Mouse (Mus musculus) hindbrain, embryonic 15.5 days (tissue): ENCODE data around the gene Gm12248. TPM values are rescaled to one million over a fixed set of nuclear protein-coding genes. Genes with fewer than 3 reads are reported as not detected.
"Not testable (repeated sequence)": the region's sequence is repeated elsewhere in the genome, so short reads cannot be mapped to it uniquely, and the experiment has no call there.

ENCODE experiments used
- ATAC-seq: fragments of 200-750 bp; cut with Nextera tagmentation; 2 replicates; pipeline ENCODE4 v1.8.0; 2017; ENCODE audit warnings: low read depth, moderate number of reproducible peaks, moderate TSS enrichment; ENCODE audit not compliant: low FRiP score
- H3K27ac ChIP-seq: fragments of 300-500 bp; sonication (generic); replicated peaks from 2 replicates; pipeline ENCODE4 v1.5.1; 2015; ENCODE audit warnings: mild to moderate bottlenecking, inconsistent platforms
- H3K27me3 ChIP-seq: fragments of 300-500 bp; sonication (generic); 2 replicates; pipeline ENCODE4 v1.6.1; 2015; ENCODE audit warnings: control low read depth, inconsistent platforms
- H3K36me3 ChIP-seq: fragments of 300-500 bp; sonication (generic); 2 replicates; pipeline ENCODE4 v1.6.1; 2015; ENCODE audit warnings: control low read depth, inconsistent platforms
- H3K4me1 ChIP-seq: fragments of 300-500 bp; sonication (generic); replicated peaks from 2 replicates; pipeline ENCODE4 v1.6.1; 2015; ENCODE audit warnings: control low read depth, inconsistent platforms
- H3K4me2 ChIP-seq: fragments of 300-500 bp; sonication (generic); 2 replicates; pipeline ENCODE4 v1.6.1; 2015; ENCODE audit warnings: moderate library complexity, mild to moderate bottlenecking, inconsistent platforms
- H3K4me3 ChIP-seq: fragments of 300-500 bp; sonication (generic); 2 replicates; pipeline ENCODE4 v1.5.1; 2015; ENCODE audit warnings: mild to moderate bottlenecking, inconsistent platforms
- H3K9ac ChIP-seq: fragments of 300-500 bp; sonication (generic); 2 replicates; pipeline ENCODE4 v1.6.1; 2015; ENCODE audit warnings: inconsistent platforms
- H3K9me3 ChIP-seq: fragments of 300-500 bp; sonication (generic); 2 replicates; pipeline ENCODE4 v1.6.1; 2016; ENCODE audit warnings: control low read depth, inconsistent platforms
- WGBS: fragments of 180-500 bp; shearing (Covaris S2); methylation state at CpG from one replicate; pipeline ENCODE4 v1.1.7; 2015; 5-methylcytosine and 5-hydroxymethylcytosine counted together
- polyA plus RNA-seq: library from polyadenylated mRNA; unstranded; fragments of >200 nt; fragmentation: Nextera tagmentation; extraction: Ambion mirVana; gene quantifications from 2 replicates; pipeline ENCODE4 v1.2.1, GENCODE M21; 2015

Gene Gm12248
- polyA plus RNA-seq, 1 experiment from 2014 or later: 0.16 TPM

- no peak overlapping the region for H3K4me2 ChIP-seq
- H3K27ac ChIP-seq: no peak overlapping the region
- H3K4me3 ChIP-seq: no peak overlapping the region
- 0 out of 2 replicates have a peak, but pooled peaks cover 5% of the 10 kb centered on the region for H3K4me1 ChIP-seq
- H3K36me3 ChIP-seq: no peaks in the 10 kb centered on the region; the same call in 1 of the 2 replicates
- 89% methylated on average over 4 of the region's 4 CpGs for WGBS
- no peaks in the 10 kb centered on the region for H3K9me3 ChIP-seq
- no peak for ATAC-seq
- no peaks in the 10 kb centered on the region for H3K27me3 ChIP-seq
- no peak overlapping the region for H3K9ac ChIP-seq
Measured at GRCm38 (mm10) chr11:58065025-58065424, 27.9 kb downstream of the Gm12248 start.

- Histone ChIP-seq H3K36me3 (peaks cover 16% of the 10 kb centered on the region), H3K4me2 (no peak overlapping the region), H3K4me3 (no peak overlapping the region), H3K27ac (no peak overlapping the region), H3K9me3 (no peaks in the 10 kb centered on the region), H3K4me1 (0 out of 2 replicates have a peak, but pooled peaks cover 5% of the 10 kb centered on the region), H3K27me3 (no peaks in the 10 kb centered on the region), H3K9ac (no peak overlapping the region)
- no peak for ATAC-seq
- WGBS: 89% methylated on average over 4 of the region's 4 CpGs
Measured at GRCm38 (mm10) chr11:58062586-58062985, 30.3 kb downstream of the Gm12248 start.

DNA sequence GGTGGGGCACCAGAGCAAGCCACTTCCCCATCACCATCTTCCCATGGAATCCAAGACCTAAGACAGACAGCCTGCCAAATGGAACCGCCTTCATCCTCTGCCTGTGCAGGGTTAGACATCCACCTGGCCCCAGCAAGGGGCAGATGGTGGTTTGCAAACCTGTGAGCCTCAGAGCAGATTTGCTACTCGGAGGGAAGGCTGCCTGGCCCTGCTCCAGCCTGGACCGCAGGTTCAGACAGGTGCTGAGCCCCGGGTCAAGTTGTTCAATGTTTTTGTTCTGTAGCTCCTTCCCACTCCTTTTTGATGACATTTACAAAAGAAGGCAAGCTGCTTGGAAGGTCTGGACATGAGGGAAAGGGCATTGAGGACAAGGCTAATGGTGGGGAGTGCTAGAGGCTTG lies 31.7 kb downstream of the Gm12248 start:
- 96% methylated on average over 4 of the region's 4 CpGs for WGBS
- H3K27me3 ChIP-seq, H3K9ac ChIP-seq, H3K4me3 ChIP-seq, H3K9me3 ChIP-seq, ATAC-seq, H3K4me2 ChIP-seq, H3K4me1 ChIP-seq, H3K27ac ChIP-seq: not testable (repeated sequence)
- H3K36me3 ChIP-seq: peaks cover 28% of the 10 kb centered on the region

GRCm38 (mm10) chr11:58059752-58060151 lies 33.2 kb downstream of the Gm12248 start:
- H3K27ac ChIP-seq, H3K9ac ChIP-seq, H3K4me3 ChIP-seq, H3K4me2 ChIP-seq, H3K9me3 ChIP-seq, H3K4me1 ChIP-seq, H3K27me3 ChIP-seq: not testable (repeated sequence)
- WGBS: 92% methylated on average over 7 of the region's 7 CpGs
- peaks cover 40% of the 10 kb centered on the region for H3K36me3 ChIP-seq
- ATAC-seq: 0 out of 2 replicates have a peak, but pooled peaks have one; percentile 36

- Histone ChIP-seq H3K27ac (no peak overlapping the region), H3K27me3 (no peaks in the 10 kb centered on the region), H3K9me3 (no peaks in the 10 kb centered on the region), H3K4me1 (no peaks in the 10 kb centered on the region), H3K9ac (no peak overlapping the region), H3K36me3 (peaks cover 61% of the 10 kb centered on the region), H3K4me3 (no peak overlapping the region), H3K4me2 (no peak overlapping the region)
- no peak for ATAC-seq
- 41% methylated on average over 6 of the region's 6 CpGs for WGBS
Measured at GRCm38 (mm10) chr11:58057455-58057854, 35.5 kb downstream of the Gm12248 start.

DNA sequence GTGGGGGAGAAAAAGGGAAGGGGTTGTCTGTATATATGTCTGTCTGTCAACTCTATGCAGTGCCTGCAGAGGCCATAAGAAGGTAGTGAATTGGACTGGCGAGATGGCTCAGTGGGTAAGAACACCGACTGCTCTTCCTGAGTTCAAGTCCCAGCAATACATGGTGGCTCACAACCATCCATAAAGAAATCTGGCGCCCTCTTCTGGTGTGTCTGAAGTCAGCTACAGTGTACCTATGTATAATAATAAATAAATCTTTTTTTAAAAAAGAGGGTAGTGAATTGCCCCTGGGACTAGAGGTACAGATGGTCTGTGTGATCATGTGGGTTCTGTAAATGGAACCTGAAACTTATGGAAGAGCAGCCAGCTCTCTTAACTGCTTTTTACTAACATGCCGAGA lies 46.5 kb downstream of the Gm12248 start:
- H3K9me3 ChIP-seq: no peaks in the 10 kb centered on the region
- H3K27ac ChIP-seq: no peak overlapping the region
- H3K27me3 ChIP-seq: no peaks in the 10 kb centered on the region
- H3K36me3 ChIP-seq: peaks cover 49% of the 10 kb centered on the region
- no peak for ATAC-seq
- no peak overlapping the region for H3K4me2 ChIP-seq
- WGBS: 75% methylated on average over 4 of the region's 4 CpGs
- H3K4me1 ChIP-seq: no peaks in the 10 kb centered on the region
- no peak overlapping the region for H3K9ac ChIP-seq
- H3K4me3 ChIP-seq: no peak overlapping the region

- no peak overlapping the region for H3K4me3 ChIP-seq
- no peaks in the 10 kb centered on the region for H3K4me1 ChIP-seq
- WGBS: 92% methylated on average over 5 of the region's 5 CpGs
- no peaks in the 10 kb centered on the region for H3K27me3 ChIP-seq
- no peak for ATAC-seq
- H3K9ac ChIP-seq: no peak overlapping the region
- H3K4me2 ChIP-seq: no peak overlapping the region
- H3K36me3 ChIP-seq: peaks cover 20% of the 10 kb centered on the region
- H3K9me3 ChIP-seq: no peaks in the 10 kb centered on the region
- H3K27ac ChIP-seq: no peak overlapping the region
Measured at GRCm38 (mm10) chr11:58042861-58043431, 50.0 kb downstream of the Gm12248 start.

GRCm38 (mm10) chr11:58039027-58039426 lies 53.9 kb downstream of the Gm12248 start:
- Histone ChIP-seq H3K4me2 (no peak overlapping the region), H3K27ac (no peak overlapping the region), H3K36me3 (peaks cover 10% of the 10 kb centered on the region; the same call in 1 of the 2 replicates), H3K27me3 (no peaks in the 10 kb centered on the region), H3K9me3 (no peaks in the 10 kb centered on the region), H3K4me1 (no peaks in the 10 kb centered on the region), H3K4me3 (no peak overlapping the region), H3K9ac (no peak overlapping the region)
- WGBS: 74% methylated on average over 1 of the region's 1 CpGs
- ATAC-seq: no peak

- no peaks in the 10 kb centered on the region for H3K9me3 ChIP-seq
- H3K27ac ChIP-seq: no peak overlapping the region
- H3K9ac ChIP-seq: no peak overlapping the region
- WGBS: 83% methylated on average over 3 of the region's 3 CpGs
- no peaks in the 10 kb centered on the region for H3K27me3 ChIP-seq
- no peak for ATAC-seq
- H3K4me1 ChIP-seq: peaks cover 17% of the 10 kb centered on the region
- no peak overlapping the region for H3K4me2 ChIP-seq
- no peaks in the 10 kb centered on the region for H3K36me3 ChIP-seq
- H3K4me3 ChIP-seq: no peak overlapping the region
Measured at GRCm38 (mm10) chr11:58033635-58034034, 59.3 kb downstream of the Gm12248 start.

GRCm38 (mm10) chr11:58031176-58031575 lies 61.8 kb downstream of the Gm12248 start:
- Histone ChIP-seq H3K36me3 (no peaks in the 10 kb centered on the region), H3K9ac (no peak overlapping the region), H3K4me3 (no peak overlapping the region), H3K9me3 (no peaks in the 10 kb centered on the region), H3K27ac (no peak overlapping the region), H3K4me2 (no peak overlapping the region), H3K27me3 (no peaks in the 10 kb centered on the region), H3K4me1 (peaks cover 17% of the 10 kb centered on the region)
- WGBS: 86% methylated on average over 6 of the region's 6 CpGs
- ATAC-seq: no peak

GRCm38 (mm10) chr11:58029869-58030268 lies 63.1 kb downstream of the Gm12248 start:
- H3K4me2 ChIP-seq: no peak overlapping the region
- H3K9ac ChIP-seq: no peak overlapping the region
- H3K4me3 ChIP-seq: no peak overlapping the region
- no peak overlapping the region for H3K27ac ChIP-seq
- 92% methylated on average over 2 of the region's 2 CpGs for WGBS
- H3K9me3 ChIP-seq: no peaks in the 10 kb centered on the region
- peaks cover 21% of the 10 kb centered on the region for H3K4me1 ChIP-seq
- ATAC-seq: no peak
- no peaks in the 10 kb centered on the region for H3K27me3 ChIP-seq
- no peaks in the 10 kb centered on the region for H3K36me3 ChIP-seq

GRCm38 (mm10) chr11:58028981-58029380 lies 64.0 kb downstream of the Gm12248 start:
- peaks cover 21% of the 10 kb centered on the region for H3K4me1 ChIP-seq
- no peak for ATAC-seq
- no peak overlapping the region for H3K27ac ChIP-seq
- no peak overlapping the region for H3K4me3 ChIP-seq
- H3K9ac ChIP-seq: no peak overlapping the region
- no peaks in the 10 kb centered on the region for H3K27me3 ChIP-seq
- 88% methylated on average over 1 of the region's 1 CpGs for WGBS
- no peaks in the 10 kb centered on the region for H3K9me3 ChIP-seq
- no peaks in the 10 kb centered on the region for H3K36me3 ChIP-seq
- H3K4me2 ChIP-seq: no peak overlapping the region

DNA sequence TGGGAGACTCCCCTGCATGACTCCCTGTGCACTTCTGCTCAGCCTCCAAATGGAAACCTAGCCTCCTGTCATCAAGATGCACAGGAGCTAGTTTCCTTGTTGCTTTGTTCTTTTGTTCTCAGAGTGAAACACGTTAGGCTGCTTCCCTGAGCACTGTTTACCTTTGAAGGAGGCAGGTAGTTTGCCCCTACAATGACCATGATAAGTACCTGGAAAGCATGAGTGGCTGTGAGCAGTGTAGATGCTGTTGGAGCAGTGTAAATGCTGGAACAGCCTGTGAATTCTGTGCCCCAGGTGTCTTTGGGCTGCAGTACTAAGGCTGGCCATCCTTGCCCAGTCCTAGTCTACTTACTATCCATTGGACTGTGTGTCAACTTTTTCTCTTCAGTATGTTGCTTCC lies 66.1 kb downstream of the Gm12248 start:
- no peak for ATAC-seq
- Histone ChIP-seq H3K27me3 (no peaks in the 10 kb centered on the region), H3K4me2 (no peak overlapping the region), H3K9ac (no peak overlapping the region), H3K27ac (no peak overlapping the region), H3K36me3 (no peaks in the 10 kb centered on the region), H3K4me1 (peaks cover 17% of the 10 kb centered on the region), H3K9me3 (no peaks in the 10 kb centered on the region), H3K4me3 (no peak overlapping the region)
- 63% methylated on average over 1 of the region's 1 CpGs for WGBS
